Mouse (Mus musculus) heart, adult 18-20 months (tissue): Measurements from ENCODE around the gene Eml2. TPM values are rescaled to one million over a fixed set of nuclear protein-coding genes. Genes with fewer than 3 reads are reported as not detected.

ENCODE experiments used
- DNase-seq, 2 experiments: peaks; one replicate each; pipeline ENCODE4 v3.0.0; 2021 to 2022; ENCODE audit warnings: mixed read lengths in 1 of 2
- microRNA-seq, 2 experiments: library from miRNA; unstranded; fragments of <30 nt; microRNA quantifications; one replicate each; pipeline ENCODE4 v1.2.0; 2022
- total RNA-seq, 2 experiments: library from RNA; stranded (reverse); gene quantifications; 2 replicates each; pipeline ENCODE4 v1.2.3; 2021

The Eml2 gene
- total RNA-seq, 2 experiments from 2014 or later = 36.7 to 38.7 TPM

DNA sequence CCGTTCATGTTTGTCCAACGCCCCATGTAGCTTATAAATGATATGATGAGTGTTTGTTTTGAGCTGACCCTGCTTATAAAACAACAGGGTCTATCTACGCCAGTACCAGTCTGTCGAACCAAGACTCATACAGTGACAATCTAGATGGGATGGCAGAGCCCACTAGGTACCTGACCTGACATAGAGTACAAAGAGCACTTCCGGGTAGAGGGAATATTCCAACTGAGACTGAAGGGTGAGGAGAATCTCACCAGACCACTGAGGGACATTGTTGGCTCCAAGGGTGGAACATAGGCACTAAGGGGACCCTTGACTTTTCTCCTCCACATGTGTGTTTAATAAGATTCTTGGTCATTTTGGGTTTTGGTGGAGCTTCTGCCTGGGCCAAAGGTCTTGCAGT, 53.2 kb downstream of the Eml2 start:
- no peak for DNase-seq

DNA sequence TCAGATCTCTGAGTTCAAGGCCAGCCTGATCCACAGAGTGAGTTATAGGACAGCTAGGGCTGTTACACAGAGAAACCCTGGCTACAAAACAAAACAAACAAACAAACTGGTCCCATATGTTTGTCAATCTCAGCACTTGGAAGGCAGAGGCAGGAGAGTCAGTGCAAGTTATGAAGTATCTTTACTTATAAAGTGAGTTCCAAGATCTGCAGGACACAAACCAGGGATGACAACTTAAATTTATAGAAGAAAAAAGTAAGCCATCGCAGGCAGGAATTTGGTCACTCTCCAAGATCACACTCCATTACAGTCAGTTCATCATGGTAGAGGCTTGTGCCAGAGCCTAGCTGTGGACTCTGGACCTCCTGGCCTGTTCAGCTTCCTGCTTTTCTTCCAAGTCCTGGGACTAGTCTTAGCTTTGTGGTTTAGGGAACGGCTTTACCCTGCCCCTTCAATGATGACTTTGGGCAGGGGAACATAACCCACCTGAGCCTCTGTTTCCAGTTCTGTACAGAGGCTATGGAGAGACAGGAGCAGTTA, 53.9 kb downstream of the Eml2 start:
- DNase-seq = no peak

DNA sequence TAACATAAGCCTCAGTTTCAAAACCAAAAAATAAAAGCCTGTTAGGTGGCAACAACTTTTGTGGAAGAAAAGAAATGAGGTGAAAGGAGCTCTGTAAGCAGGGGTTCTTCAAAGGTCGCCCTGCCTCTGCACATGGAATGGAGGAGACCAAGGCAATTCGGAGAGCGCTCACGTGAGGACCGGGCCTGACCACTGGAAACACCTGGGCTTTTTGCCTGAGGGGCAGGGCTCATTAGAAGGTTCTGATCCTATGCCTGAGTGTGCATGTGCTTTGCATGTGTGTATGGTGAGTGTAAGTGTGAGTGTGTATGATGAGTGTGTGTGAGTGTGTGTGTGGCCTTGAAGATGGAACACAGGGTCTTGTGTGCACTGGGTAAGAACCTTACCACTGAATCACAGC, 54.7 kb downstream of the Eml2 start:
- DNase-seq = no peak

DNA sequence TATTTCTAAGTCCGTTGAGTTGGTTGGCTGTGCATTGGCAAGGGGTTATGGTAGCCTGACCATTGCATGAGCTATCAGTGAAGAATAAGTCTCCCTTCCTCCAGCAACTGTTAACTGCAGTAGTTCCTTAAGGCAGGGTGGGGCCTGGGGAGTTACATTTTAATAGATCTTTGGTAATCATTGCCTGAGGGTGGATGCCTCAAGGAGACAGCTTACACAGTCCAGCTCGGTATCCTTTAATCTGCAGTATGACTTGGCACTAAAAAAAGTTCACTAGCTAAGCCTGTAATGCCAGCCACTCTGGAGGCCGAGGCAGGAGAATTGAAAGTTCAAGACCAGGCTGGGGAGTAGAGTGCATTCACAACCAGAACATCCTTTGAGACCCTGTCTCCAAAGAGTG, 55.6 kb downstream of the Eml2 start:
- no peak for DNase-seq

DNA sequence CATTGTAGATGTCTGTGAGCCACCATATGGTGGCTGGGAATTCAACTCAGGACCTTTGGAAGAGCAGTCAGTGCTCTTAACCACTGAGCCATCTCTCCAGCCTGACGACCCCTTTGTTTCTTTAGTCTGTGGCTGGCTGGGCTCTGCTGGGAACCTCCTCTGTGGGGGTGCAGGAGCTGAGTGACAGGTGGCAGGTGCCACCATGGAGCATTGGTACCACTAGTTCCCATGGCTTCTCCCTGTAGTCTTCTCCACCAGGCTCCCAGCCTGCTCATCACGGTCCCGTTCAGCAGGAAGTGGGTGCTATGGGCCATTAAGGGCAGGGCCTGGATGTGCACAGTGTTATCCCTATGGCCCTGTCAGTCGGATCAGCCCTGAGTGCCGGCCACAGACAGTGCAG, 58.4 kb downstream of the Eml2 start:
- DNase-seq = no peak

DNA sequence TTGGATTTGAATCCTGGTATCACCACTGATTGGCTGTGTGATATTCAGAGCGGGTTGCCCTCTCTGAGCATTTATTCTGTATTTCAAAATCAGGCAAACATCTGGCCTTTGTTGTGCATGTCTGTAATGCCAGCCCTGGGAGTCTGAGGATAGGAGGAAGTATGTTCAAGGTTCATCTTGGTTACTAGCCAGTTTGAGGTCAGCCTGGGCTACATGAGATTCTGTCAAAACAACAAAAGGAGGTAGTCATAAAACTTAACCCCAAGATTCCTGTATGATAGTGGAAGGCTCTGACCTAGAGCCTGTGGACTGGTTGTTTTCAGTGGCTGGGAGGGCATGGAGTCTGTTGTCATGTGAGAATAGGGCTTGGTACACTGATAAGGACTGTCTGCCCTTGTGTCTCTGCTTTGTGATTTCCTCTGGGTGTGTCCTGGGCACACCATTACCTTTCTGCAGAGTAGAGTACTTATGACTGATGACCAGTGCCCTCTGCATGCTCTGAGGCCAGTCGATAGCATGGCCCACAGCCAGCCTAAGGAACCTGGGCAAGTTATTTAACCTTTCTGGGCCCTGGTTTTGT, 59.0 kb downstream of the Eml2 start:
- DNase-seq = no peak

DNA sequence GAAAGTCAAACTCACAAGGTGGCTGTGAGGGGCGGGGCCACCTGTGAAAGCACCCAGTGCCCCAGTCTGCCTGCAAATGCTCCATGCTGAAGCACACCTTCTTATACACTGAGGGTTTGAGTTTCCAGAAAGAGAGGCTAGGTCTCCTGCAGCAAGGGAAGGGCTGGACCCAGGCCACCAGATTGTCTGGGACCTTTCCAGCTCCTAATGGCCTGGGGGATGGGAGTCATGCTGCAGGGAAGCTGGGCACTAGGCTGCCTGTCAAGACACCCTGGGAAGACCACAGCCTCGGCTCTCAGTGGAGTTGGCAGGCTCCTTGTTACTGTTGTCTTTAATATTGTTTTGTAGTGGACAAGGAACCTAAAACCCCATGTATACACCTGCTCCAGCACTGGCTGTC, 60.2 kb downstream of the Eml2 start:
- peak; percentile 64 to 70 for DNase-seq

DNA sequence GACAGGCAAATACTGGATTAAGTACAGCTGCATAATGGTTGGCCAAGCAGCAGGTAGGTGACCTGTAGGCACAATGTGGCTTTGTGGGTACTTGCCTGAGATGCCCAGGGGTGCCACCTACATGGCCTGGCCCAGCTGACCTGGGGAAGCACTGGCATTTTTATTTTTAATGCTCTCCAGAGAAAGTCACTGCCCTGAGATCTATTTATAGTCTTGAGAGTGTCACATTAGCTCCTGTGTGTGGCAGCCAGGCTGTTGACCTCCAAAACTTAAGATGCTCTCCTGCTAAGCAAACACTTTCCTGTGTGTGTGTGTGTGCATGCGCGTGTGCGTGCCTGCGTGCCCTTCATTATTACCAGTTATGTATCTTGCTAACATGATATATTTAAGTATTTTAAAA, 62.1 kb downstream of the Eml2 start:
- DNase-seq = peak; percentile 46 to 67

DNA sequence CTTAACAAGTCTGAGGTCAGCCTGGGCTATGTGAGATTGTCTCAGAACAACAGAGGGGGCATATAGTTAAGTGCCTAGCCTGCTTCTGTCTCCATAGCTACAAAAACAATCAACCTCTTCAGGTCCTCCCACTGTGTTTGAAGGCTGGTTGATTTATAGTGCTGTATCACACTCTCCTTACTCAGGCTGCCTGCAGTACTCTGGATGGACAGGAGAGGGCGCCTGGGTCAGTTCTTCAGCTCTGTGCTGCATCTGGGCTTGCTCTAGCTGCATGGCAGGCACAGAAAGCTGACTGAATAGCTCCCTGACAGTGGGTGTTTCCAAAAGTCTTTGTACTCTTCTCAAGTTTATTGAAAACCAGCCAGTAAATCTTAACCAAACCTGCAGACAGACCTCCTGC, 63.2 kb downstream of the Eml2 start:
- DNase-seq = peak; percentile 87 to 97

DNA sequence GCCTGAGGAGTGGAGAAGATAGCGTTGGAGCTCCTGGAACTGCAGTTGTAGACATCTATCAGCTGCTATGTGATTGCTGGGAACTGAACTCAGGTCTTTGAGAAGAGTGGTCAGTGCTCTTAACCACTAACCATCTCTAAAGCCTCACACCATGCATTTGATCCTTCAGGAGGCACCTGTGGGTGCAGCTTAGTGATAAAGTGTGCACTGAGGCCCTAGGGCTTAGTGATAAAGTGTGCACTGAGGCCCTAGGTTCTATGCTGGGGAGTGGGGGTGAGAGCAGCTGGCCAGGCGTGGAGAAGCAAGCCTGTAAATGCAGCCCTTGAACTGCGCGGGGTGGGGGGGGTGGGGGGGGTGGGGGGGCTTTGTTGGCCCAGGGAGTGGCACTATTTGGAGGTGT, 63.8 kb downstream of the Eml2 start:
- DNase-seq = no peak

DNA sequence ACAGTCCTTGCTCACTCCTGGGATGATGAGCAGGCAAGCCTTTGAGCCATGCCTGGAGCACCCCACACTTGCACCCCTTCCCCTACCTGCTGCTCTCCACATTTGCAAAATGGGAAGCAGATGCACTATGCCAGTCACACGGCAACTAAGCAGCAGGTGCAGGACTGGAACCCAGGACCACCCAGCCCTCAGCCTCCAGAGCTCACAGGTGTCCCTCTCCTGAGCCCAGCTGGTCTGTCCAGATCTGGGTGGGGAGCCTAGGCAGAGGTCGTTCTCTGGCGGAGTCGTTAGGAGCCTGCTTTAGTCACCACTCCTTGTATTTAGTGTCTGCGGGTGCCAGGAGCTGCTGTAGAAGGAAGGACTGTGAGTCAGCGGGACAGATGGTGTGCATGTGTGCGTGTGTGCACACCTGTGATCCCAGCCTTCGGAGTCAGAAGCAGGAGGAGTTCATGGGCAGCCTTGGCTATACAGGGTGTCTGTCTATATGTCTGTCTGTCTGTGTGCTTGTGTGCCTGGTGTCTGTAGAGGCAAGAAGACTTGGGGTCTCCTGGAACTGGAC, 64.8 kb downstream of the Eml2 start:
- no peak for DNase-seq

DNA sequence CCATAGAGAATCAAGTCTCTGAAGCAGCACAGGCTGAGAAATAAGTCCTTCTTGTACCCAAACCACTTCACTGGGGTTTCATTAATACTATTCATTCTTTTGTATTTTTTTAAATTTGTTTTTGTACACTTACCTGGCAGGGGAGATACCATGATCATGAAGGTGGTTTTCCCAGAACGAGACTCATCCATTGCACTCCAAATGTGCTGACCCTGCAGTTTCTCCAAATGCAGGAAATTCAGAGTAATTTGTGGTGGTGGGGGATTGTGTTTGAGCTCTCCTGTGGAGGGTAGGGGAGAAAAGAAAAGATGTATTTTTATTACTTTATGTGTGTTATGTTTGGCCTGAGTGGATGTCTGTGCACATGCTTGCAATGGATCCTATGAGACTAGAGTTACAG, 65.8 kb downstream of the Eml2 start:
- DNase-seq = no peak

DNA sequence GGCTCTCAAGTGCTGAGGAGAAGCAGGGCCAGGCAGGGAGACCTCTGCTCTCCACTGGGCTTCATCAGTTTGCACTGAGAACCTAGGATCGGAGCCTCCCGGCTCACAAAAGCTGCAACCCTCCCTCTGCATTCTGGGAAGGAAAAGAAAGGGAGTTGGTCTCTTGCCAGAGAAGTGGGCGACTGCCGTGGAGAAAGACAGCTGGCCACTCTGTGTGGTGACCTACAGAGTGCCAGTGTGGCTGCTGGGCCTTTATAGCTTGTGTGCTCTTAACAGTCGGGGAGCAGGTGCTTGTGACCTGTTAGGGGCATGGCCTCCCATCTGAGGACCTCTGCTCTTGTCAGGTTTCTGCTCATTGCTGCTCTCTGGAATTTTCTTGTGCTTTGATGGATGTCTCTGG, 67.6 kb downstream of the Eml2 start:
- no peak for DNase-seq

DNA sequence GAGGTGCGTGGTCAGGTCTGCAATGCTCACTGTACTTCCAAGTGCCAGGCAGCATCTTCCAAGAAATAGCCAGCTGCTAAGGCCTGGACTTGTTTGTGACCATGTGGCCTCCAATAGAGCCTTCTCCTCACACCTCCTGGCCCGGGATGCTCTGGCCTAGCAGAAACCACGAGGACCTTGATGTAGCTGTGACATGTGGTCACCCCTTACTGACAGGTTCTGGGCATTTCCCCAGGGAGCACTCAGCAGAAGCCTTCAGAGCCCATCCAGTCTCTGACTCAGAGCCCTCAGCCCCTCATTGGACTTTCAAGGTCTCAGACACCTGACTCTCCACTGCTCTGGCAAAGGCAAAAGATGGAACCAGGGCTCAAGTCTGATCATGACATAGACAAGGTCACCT, 68.9 kb downstream of the Eml2 start:
- no peak for DNase-seq

DNA sequence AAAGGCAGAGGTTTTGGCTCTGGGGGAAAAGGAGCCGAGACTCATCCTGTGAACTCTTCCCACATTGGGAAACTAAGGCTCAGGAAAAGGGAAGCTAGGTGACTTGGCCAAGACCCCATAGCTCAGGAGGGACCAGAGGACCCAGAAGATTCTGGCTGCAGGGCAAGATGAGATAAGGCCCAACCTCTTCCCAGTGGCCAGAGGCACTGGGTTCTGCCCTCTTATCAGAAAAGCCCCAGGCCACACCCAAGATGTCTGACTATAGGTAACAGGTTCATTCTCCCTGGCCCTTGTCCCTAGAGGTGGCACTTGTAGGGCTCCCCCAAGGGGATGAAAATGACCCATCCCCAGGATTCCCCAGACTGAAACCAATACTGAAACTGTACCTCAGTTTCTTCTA, 70.6 kb downstream of the Eml2 start:
- no peak for DNase-seq

DNA sequence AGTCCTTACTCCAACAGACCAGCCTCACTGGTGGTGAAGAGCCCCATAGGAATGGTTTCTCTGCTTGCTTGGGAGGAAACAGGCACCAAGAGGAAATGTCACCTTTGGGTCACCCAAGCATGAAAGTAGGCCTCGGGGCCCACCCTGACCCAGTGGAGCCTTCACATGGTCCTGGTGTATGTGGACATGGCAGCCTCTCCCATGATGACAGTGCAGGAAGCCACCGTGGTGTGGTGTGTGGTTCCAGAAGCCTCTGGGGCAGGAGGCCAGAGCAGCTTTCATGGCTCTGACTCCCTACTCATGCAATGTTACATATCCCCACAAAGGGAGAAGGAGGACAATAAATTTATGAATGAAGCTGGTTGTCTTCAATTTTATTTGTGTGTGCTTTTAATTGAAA, 71.3 kb downstream of the Eml2 start:
- DNase-seq = no peak

DNA sequence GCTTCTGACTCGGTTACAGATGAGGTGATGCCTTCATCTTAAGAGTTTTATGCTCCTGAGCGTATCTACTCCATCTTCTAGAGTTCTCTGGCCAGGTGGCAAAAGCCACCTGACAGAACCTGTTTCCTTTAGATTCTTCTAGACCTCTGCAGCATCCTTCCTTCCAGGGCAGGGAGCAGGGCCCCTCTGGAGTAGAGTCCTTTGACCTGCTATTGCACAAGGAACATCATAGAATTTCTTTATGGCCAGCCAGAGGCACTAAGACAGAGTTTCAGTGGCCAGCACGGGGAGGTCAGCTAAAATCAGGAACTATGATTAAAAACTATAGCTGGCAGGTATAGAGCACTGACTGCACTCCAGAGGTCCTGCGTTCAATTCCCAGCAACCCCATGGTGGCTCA, 75.9 kb downstream of the Eml2 start:
- no peak for DNase-seq

DNA sequence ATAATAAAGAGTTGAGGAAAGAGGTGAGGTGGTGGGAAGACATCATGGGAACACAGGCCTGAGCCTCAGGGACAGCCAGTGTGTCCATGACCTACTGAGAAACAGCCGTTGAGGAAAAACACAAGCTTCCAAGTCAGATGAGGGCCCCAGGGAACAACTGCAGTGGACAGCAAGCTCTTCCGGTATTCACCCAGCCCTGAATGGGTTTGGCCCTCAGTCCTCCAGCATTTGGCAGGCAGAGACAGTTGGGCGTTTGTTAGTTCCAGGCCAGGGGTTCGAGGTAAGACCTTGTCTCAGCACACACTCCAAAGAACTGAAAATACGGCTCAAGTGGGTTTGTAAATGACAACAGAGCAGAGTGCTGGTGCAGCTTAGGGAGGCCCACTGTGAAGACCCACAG, 77.2 kb downstream of the Eml2 start:
- DNase-seq = peak in 1 of 2 experiments; percentile 43

DNA sequence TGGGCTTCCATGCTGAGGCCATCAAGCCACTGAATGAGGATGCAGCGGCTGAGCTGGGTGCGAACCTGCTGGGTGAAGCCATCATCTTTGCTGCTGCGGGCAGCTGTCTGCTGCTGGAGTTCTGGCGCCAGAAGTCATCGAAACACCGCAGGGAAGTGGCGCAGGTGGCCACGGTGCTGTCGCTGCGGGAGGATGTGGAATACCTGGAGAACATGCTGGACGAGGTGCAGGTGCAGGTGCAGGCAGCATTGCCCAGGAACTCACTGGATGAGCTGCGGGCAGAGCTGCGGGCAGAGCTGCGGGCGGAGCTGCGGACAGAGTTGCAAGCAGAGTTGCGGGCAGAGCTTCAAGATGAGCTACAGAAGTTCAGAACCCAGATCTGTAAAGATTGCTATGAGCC, 79.2 kb downstream of the Eml2 start:
- DNase-seq = no peak

Small RNAs within 50 kb of the gene (microRNA-seq; reads per million reads assigned to microRNA genes)
- 229 to 240 reads per million in 2 experiments for gene Mir330

Other genes starting within 250 kb of the Eml2 start
- gene Nanos2, start 189.0 kb upstream of the Eml2 start, total RNA-seq = not detected
- 1 to 10 TPM; 3.6 to 4.0 TPM for gene Mypop, start 185.2 kb upstream of the Eml2 start, total RNA-seq
- 10 to 100 TPM; 22.4 to 23.1 TPM for gene Irf2bp1, start 172.4 kb upstream of the Eml2 start, total RNA-seq
- not detected for gene Foxa3, start 152.9 kb upstream of the Eml2 start, total RNA-seq
- gene Sympk, start 152.0 kb upstream of the Eml2 start, total RNA-seq = 10 to 100 TPM; 85.2 to 93.9 TPM
- gene Rsph6a, start 121.7 kb upstream of the Eml2 start, total RNA-seq = not detected
- gene Dmwd, start 100.2 kb upstream of the Eml2 start, total RNA-seq = 10 to 100 TPM; 44.6 to 46.6 TPM
- gene Dmpk, start 92.6 kb upstream of the Eml2 start, total RNA-seq = 100 to 1,000 TPM; 503 to 516 TPM
- 1 to 10 TPM; 5.6 to 6.8 TPM for gene Six5, start 81.8 kb upstream of the Eml2 start, total RNA-seq
- not detected for gene Gm4969, start 58.1 kb upstream of the Eml2 start, total RNA-seq
- gene Fbxo46, start 56.6 kb upstream of the Eml2 start, total RNA-seq = 1 to 10 TPM; 5.5 to 5.7 TPM
- gene Qpctl, start 27.1 kb upstream of the Eml2 start, total RNA-seq = 1 to 10 TPM; 4.0 to 4.2 TPM
- 10 to 100 TPM; 60.8 to 61.3 TPM for gene Snrpd2, start 26.7 kb upstream of the Eml2 start, total RNA-seq
- under 1 TPM in 1 of 2 experiments, not detected in 1; 0.13 TPM for gene Gipr, start 10.3 kb upstream of the Eml2 start, total RNA-seq
- 1 to 10 TPM; 5.5 to 7.1 TPM for gene Gpr4, start 36.1 kb downstream of the Eml2 start, total RNA-seq
- gene Opa3, start 51.9 kb downstream of the Eml2 start, total RNA-seq = 10 to 100 TPM; 65.1 to 70.8 TPM
- 10 to 100 TPM; 26.7 to 27.7 TPM for gene Vasp, start 95.4 kb downstream of the Eml2 start, total RNA-seq
- gene Ppm1n, start 103.6 kb downstream of the Eml2 start, total RNA-seq = not detected
- 100 to 1,000 TPM; 124 to 132 TPM for gene Rtn2, start 106.2 kb downstream of the Eml2 start, total RNA-seq
- 1 to 10 TPM in 1 of 2 experiments, under 1 TPM in 1; 0.62 to 1.0 TPM for gene Fosb, start 133.6 kb downstream of the Eml2 start, total RNA-seq
- gene Ercc1, start 168.4 kb downstream of the Eml2 start, total RNA-seq = 10 to 100 TPM; 43.5 to 50.3 TPM
- 1 to 10 TPM; 9.6 to 10.0 TPM for gene Cd3eap, start 183.1 kb downstream of the Eml2 start, total RNA-seq
- gene Ppp1r13l, start 183.3 kb downstream of the Eml2 start, total RNA-seq = 10 to 100 TPM; 38.2 to 42.9 TPM
- gene Ercc2, start 205.6 kb downstream of the Eml2 start, total RNA-seq = 10 to 100 TPM in 1 of 2 experiments, 1 to 10 TPM in 1; 7.6 to 10.4 TPM
- gene Klc3, start 227.7 kb downstream of the Eml2 start, total RNA-seq = under 1 TPM; 0.32 to 0.46 TPM
- 1,000 to 10,000 TPM; 3,672 to 3,752 TPM for gene Ckm, start 228.4 kb downstream of the Eml2 start, total RNA-seq